Mouse (Mus musculus) right cerebral cortex, postnatal 25 days (tissue): ENCODE data around the gene Afmid.
"Not testable (repeated sequence)": the region's sequence is repeated elsewhere in the genome, so short reads cannot be mapped to it uniquely, and the experiment has no call there.

ENCODE experiments used
- DNase-seq: peaks from one replicate; pipeline ENCODE4 v3.0.0; 2022

Afmid gene

DNA sequence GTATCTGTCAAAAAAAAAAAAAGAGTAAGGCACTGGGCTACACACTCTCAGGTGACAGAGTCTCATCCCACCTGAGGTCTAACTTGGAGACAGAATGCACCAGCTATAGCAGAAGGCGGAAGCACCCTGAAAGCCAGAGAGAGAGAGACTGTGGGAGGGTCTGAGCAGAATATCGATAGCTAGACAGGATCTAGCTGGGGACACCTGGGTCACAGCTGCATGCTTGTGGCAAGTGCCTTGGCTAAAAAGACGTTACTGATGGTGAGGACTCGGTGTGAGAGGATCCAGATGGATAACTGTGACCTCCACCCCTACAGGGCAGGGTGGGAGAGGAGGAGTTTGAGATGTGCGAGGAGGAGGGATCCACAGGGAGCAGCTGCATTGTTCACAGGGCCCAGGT lies 28.8 kb upstream of the Afmid start:
- no peak for DNase-seq

GRCm38 (mm10) chr11:117797511-117798159 lies 28.1 kb upstream of the Afmid start, which contains the start of gene 6030468B19Rik:
Gene 6030468B19Rik (plus strand): TSS chr11:117797660.
- DNase-seq: no peak

DNA sequence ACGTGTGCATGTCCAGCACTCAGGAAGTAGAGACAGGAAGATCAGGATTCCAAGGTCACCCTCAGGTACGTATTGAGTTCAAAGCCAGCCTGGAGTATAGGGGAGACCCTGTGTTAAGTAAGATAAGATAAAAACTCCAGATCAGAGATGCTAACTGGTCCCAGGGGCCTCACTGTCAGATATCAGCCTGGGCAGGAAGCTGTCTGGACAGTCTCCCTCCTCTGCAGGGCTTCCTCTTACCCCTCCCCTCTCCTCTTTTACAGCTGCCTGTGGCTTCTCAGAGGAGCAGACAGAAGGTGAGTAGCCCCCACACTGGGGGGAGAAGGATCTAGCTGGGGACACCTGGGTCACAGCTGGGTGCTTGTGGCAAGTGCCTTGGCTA lies 27.6 kb upstream of the Afmid start:
- no peak for DNase-seq

- no peak for DNase-seq
These were observed 26.6 kb upstream of the Afmid start for GRCm38 (mm10) chr11:117799174-117799573.

- DNase-seq: no peak
These were observed 25.7 kb upstream of the Afmid start for GRCm38 (mm10) chr11:117800038-117800437.

DNA sequence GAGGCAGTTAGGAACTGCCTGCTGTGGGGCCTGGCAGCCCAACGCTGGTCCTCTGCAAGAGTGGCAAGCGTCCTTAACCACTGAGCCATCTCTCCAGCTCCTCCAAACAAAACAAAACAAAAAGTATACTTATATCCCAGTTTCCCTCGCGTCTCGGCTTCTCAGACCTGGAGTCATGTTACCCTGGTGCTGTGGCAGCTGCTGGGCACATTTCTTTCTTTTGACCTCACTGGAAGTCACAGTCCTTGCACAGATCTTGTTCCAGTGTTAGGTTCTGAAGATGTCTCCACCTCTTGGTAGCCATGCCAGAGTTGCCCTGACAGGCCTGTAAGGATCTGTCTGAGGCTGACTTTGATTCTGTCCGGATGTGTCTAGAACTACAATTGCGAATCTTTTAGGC lies 24.1 kb upstream of the Afmid start:
- DNase-seq: no peak

DNA sequence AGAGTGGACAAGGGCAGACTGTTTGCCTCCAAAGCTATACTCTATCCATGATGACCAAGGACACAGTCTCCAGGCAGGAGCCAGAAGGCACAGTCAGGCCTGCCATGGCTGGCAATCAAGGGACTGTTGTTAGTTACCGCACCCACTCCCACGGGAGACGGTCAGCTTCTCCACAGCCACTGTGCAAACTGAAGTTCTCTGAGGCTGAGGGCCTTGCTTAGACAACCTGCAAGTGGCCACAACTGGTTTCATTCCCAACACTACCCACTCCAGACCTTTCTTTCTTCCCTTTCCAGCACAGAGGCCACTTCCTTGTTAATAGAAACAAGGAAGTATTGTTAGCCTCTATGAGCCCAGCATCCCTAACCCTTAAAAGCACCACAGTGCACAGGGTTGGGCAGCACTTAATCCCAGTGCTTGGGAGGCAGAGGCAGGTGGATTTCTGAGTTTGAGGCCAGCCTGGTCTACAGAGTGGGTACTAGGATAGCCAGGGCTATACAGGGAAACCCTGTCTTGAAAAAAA lies 22.5 kb upstream of the Afmid start:
- DNase-seq: no peak

DNA sequence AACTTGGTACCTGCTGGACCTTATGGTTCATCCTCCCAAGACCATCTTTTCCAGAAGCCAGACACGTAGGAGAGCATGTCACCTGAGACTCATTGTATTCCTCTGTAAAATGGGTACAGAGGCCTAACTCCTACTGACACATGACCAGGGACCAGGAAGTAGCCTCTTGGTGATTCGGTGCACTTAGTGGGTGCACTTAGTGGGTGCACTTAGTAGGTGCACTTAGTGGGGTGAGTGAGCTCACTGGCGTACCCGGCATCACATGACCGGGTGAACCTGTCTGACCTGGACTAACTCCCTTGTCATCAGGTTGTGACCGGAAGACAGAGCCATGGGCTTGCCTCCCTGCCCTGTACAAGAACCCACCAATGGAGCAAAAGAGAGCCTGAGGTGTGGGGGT lies 18.9 kb upstream of the Afmid start:
- no peak for DNase-seq

DNA sequence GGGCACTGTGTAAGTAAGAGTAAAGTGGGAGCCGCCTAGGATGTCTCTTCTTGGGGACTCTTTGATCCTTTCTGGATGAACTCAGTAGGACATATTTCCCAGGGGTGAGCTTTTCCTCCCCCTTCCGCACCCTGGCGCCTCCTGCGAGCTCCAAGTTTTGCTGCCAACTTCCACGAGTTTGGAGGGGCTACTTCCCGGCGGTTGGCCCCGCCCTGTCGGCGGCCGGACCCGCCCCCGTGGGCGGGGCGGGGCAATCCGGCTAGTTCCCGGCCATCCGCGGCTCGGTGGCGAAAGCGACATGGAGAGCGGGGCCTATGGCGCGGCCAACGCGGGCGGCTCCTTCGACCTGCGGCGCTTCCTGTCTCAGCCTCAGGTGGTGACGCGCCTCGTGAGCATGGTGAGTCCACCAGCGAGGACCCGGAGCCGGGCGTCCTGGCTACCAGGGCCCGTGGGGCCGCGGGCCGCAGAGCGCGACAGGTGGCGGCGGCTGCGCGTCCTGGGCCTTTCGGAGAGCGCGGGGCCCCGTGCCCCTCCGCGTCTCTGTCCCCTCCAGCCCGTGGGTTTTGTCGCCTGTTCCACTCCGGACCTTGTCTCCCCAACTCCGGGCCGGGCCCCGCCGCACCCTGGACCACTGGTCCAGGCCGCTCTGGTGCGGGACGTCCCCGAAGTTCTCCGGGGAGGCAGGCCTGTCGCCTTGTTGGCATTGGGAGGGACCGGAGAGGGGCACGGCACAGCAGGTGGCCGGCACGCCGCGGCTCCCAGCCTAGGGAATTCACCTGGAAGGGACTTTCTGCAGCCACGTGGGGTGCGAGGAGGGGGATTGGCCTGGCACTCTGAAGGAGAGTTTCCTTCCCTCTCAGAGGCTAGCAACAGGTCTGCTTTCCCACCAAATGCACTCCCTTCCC lies 16.1 kb upstream of the Afmid start, which contains the start of the genes Gm20708 and Syngr2:
TSS of gene Gm20708 (plus strand) at position 262 of the 905 bp plus-strand sequence.
TSS of gene Syngr2 (plus strand) at position 262 of the 905 bp plus-strand sequence.
- DNase-seq: peak; percentile 49

- peak; percentile 67 for DNase-seq
These were observed 15.2 kb upstream of the Afmid start for GRCm38 (mm10) chr11:117810401-117811046.

DNA sequence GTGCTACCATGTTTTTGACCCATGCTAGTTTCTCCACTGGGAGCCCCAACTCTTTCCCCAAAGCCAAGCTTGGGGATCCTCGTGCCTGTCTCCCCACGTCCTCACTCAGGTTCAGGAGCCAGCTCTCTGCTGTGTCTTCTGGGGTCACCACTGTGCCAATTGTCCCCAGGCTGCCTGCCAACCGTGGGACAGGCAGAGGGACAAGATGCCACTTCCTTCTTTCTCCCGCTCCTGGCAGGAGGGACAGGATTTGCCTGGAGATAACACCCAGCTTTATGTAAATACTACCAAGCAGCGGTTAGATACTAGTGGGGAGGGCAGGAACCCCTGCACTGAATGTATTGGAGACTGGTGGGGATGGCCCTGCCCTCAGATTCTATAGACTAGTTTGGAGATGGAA lies 11.9 kb upstream of the Afmid start:
- DNase-seq: no peak

- no peak for DNase-seq
These were observed 10.9 kb upstream of the Afmid start for GRCm38 (mm10) chr11:117814704-117815366.

DNA sequence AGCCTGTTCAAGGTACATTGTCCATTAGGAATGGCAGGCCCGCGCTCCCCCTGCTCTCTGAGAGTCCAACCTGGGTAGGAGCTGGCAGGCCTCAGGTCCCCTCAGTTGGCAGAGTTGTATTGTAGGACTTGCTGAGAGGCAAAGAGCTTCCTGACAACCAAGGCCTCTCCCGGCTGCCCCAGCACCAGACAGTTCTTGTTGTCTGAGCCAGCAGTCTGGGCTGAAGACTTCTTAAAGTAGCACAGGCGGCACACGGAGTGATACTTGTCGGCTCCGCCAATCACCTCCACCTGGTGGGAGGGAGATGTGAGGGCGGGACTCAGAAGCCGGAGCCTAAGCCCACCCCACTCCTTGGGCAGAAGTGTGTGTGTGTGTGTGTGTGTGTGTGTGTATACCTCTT lies 9.9 kb upstream of the Afmid start:
- not testable (repeated sequence) for DNase-seq

- no peak for DNase-seq
These were observed 9.2 kb upstream of the Afmid start for GRCm38 (mm10) chr11:117816389-117816996.

- DNase-seq: no peak
These were observed 6.6 kb upstream of the Afmid start for GRCm38 (mm10) chr11:117819095-117819494.

DNA sequence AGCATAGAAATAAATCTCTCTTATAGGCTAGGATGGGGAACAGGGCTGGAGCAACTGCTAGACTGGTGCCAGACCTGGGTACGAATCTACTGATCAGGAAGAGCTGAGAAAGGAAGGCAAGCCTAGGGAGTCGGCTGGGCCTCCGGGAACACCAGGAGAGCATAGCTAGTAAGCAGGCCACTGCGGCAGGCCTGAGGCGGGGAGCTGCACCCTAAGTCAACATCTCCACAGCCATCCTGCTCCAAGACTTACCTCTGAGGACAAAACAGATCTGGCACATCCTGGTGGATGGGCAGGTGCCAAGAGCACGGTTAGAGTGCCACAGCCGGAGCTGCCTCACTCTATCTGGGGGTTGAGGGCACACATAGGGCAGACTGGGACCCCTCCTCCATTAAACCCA lies 5.6 kb upstream of the Afmid start:
- DNase-seq: no peak

GRCm38 (mm10) chr11:117821868-117822267 lies 3.9 kb upstream of the Afmid start:
- no peak for DNase-seq

GRCm38 (mm10) chr11:117822728-117823241 lies 2.9 kb upstream of the Afmid start:
- no peak for DNase-seq

GRCm38 (mm10) chr11:117823411-117823810 lies 2.3 kb upstream of the Afmid start:
- no peak for DNase-seq

DNA sequence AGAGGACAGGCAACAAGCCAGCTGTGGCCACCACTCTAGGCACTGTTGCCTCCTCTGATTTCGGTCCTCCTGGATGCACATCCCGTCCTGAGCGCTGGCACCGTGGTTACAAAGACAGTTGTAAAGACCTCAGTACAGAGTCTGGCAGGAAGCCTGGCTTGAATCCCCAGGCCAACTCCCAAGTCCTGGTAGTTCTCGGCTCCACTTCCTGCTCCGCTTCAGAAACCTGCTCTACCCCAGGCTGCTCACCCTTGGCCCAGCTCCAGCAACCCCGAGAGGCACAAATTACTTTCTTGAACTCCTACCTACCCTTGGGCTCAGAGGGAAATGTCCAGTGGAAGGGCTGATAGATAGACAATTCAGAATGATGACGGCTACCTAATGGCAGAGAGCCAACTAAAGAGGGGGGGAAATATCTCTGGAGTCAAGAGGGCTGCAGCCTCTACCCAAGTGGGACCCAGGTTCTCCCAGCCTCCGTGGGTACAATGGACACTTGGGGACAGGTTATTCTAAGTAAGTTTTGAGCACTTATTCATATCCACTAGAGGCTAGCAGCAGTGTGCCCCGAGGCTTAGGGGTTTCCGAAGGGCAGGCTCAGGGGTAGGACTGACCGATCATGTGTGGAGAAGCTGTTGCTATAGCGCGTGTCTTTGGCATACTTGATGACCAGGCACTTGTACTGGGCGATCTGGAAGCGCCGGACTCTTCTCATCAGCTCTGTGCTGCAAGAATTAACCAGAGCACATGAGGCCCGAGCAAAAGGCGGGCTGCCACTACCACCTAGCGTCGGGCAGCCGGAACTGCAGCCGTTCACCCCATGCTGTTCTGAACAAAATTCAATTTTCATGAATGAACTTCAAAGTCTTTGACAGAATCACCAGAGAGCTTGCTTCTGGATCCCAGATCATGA lies 1.4 kb upstream of the Afmid start:
- peak; percentile 78 for DNase-seq

- DNase-seq: no peak
These were observed 440 bp downstream of the Afmid start for GRCm38 (mm10) chr11:117826164-117826563.
